Mouse (Mus musculus): ENCODE measurements at regions not wholly inside any gene's neighbourhood (a gene's known extent, or its start where the extent isn't known, plus 50 kb on each side); places are given as distances from the start of the nearest gene placed in this dataset.

DNA sequence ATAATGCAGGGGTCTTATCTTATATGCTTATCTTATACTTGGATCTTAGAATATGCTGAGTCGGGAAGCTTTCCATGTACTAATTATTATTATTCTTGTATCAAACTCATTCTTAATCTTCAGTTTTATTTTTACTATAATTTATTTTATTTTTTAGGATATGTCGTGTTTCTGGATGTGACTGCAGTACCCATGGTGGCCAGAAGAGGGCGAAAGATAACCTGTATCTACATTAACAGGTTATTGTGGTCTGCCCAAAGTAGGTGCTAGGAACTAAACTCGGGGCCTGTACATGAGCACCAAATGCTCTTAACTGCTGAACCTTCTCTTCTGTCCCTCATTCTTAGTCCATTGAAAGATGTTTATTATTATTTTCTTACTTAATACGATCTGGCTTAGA, 72.0 kb upstream of the Samt3 start:
- DNase-seq: no peak

DNA sequence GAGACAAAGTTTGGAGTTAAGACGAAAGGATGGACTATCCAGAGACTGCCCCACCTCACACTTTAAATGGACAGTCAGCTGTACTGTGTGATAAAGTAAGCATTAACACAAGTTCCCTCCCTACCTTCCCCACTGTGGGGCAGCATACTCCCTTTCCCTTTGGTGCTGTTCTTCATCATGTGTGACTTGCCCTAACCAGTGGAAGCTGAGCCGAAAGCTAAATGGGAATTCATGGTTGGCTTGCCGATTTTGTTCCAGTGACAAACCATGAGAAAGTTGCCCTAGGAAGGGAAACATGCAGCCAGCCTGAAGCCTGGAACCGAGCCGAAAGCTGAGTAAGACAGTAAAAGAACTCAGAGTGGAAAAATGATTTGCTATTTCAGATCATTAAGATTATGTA, 62.9 kb upstream of the Samt3 start:
- peak; percentile 1 for DNase-seq

Measured in kidney, postnatal 14 days (tissue).